Comparison of ENCODE assay signal across 8 mouse cellular contexts in the genomic region with DNA sequence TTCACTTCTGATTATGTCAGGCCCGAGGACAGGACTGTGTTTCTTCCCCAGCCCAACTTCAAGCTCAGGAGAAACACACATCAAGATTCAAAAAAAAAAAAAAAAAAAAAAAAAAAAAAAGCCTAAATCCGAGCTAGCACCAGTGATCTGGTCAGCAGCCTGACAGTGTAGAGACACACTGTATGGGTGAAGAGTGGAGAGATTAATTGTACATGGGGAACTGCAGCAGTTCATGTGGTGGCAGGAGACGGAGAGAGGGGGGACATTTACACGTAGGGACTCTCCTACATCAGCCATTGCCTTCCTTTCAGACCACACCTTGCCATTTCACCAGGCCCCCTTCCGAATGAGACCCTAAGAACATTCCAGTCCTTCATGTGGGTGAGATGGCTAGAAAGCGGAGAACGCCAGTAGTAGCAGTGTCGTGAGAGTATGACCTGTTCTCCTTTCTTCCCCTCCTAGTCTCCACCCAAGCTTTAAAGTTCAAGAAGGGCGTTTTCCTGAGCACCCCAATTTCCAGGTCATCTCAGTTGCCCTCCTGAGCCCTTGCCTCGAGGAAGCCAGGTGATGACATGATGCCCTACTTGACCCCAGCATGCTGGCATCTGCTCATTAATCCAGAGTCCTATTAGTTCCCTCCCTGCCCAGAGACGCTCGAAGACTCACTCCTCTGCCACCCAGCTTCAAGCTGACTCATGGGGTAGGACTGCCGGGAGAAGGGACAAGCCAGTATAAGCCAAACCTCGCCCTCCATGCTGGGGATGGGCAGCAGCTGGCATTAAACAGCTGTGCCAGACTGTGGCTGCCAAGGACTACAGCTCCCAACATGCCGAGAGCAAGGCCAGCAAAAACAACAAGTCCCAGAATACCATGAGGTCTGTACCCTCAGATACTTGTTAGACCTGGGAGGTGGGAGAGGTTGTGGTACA. TPM values are rescaled to one million over a fixed set of nuclear protein-coding genes. Genes with fewer than 3 reads are reported as not detected.
DNase-seq lines count a peak whose midpoint lies in the region; ATAC-seq lines count a peak whose summit lies in the region.

No protein-coding gene starts in this region.

- intact Hi-C loops in left cerebral cortex, postnatal 36 days (cut with DNase I) = loop anchor here (10.0 kb wide), 1 partner anchor 526 kb away; the partner anchor contains the start of genes Creb3 and Tln1

- H3K4me3 ChIP-seq in erythroblast, embryonic 14.5 days (replicated peaks) = peak overlapping the region; percentile 78
- H3K4me3 ChIP-seq in hindbrain, embryonic 11.5 days (ENCODE audit: low read depth, low read length) = peak overlapping the region; percentile 57
- H3K4me3 ChIP-seq in midbrain, embryonic 12.5 days = peak overlapping the region; percentile 81

- H3K4me2 ChIP-seq in hindbrain, embryonic 11.5 days (replicated peaks; ENCODE audit: low read depth, low read length) = peak overlapping the region; percentile 64
- peak overlapping the region; percentile 86 for H3K4me2 ChIP-seq in midbrain, embryonic 12.5 days (replicated peaks)

- ATAC-seq in hindbrain, embryonic 11.5 days (ENCODE audit: low FRiP score) = no peak
- no peak for ATAC-seq in midbrain, embryonic 12.5 days (ENCODE audit: low FRiP score, low read depth)
- no peak for ATAC-seq in activated CD4-positive, CD25-positive, alpha-beta regulatory T cell, adult 4 months

- H3K36me3 ChIP-seq in erythroblast, embryonic 14.5 days (ENCODE audit: control insufficient read depth) = peaks cover 40% of the 10 kb centered on the region
- H3K36me3 ChIP-seq in hindbrain, embryonic 11.5 days (ENCODE audit: control insufficient read depth, insufficient read depth, low read length) = peaks cover 7% of the 10 kb centered on the region
- H3K36me3 ChIP-seq in midbrain, embryonic 12.5 days = peaks cover 33% of the 10 kb centered on the region

- WGBS in hindbrain, embryonic 11.5 days = 63% methylated on average over 15 of the region's 15 CpGs
- WGBS in midbrain, embryonic 12.5 days = 67% methylated on average over 15 of the region's 15 CpGs

- H3K27me3 ChIP-seq in erythroblast, embryonic 14.5 days (ENCODE audit: control insufficient read depth) = no peaks in the 10 kb centered on the region
- H3K27me3 ChIP-seq in hindbrain, embryonic 11.5 days (ENCODE audit: control insufficient read depth, insufficient read depth, low read length) = no peaks in the 10 kb centered on the region
- H3K27me3 ChIP-seq in midbrain, embryonic 12.5 days = no peaks in the 10 kb centered on the region

- no peaks in the 10 kb centered on the region for H3K9me3 ChIP-seq in erythroblast, embryonic 14.5 days (ENCODE audit: control insufficient read depth, low read length)
- no peaks in the 10 kb centered on the region for H3K9me3 ChIP-seq in hindbrain, embryonic 11.5 days (ENCODE audit: control insufficient read depth, low read length)
- H3K9me3 ChIP-seq in midbrain, embryonic 12.5 days = no peaks in the 10 kb centered on the region

- H3K27ac ChIP-seq in hindbrain, embryonic 11.5 days (ENCODE audit: low read depth, low read length) = no peak overlapping the region
- peak overlapping the region; percentile 86; the same call in 1 of the 2 replicates for H3K27ac ChIP-seq in midbrain, embryonic 12.5 days (replicated peaks)

- H3K4me1 ChIP-seq in erythroblast, embryonic 14.5 days (ENCODE audit: control insufficient read depth) = peaks cover 68% of the 10 kb centered on the region
- peaks cover 5% of the 10 kb centered on the region; the same call in 1 of the 2 replicates for H3K4me1 ChIP-seq in hindbrain, embryonic 11.5 days (replicated peaks; ENCODE audit: control insufficient read depth, insufficient read depth, low read length)
- peaks cover 38% of the 10 kb centered on the region for H3K4me1 ChIP-seq in midbrain, embryonic 12.5 days

- peak; percentile 57 for DNase-seq in cerebellum, adult 11-12 months
- DNase-seq in cerebellum, adult 8-10 months = no peak
- peak; percentile 78 for DNase-seq in MN1 (ENCODE audit: low spot score)
- DNase-seq in hindbrain, embryonic 11.5 days (ENCODE audit: low spot score) = no peak
- DNase-seq in left cerebral cortex, postnatal 36 days (ENCODE audit: low spot score in 2 of 2) = peak; percentile 55 to 66

- H3K9ac ChIP-seq in hindbrain, embryonic 11.5 days (ENCODE audit: low read depth, low read length) = peak overlapping the region; percentile 55; the same call in 1 of the 2 replicates
- H3K9ac ChIP-seq in midbrain, embryonic 12.5 days (replicated peaks) = peak overlapping the region; percentile 89

RNA-seq across cellular contexts. Expression of gene Fam214b, which starts 7.2 kb away (rescaled TPM):
- polyA plus RNA-seq in erythroblast, embryonic 14.5 days (2012) = 73.7 and 83.3 TPM in 2 replicates
- polyA plus RNA-seq in hindbrain, embryonic 11.5 days (2014; fragmentation: Nextera tagmentation; extraction: Ambion mirVana) = 19.7 and 20.8 TPM in 2 replicates
- total RNA-seq in left cerebral cortex, postnatal 36 days (2021) = 10 to 100 TPM; 34.8 to 43.0 TPM
- 51.2 and 51.8 TPM in 2 replicates for polyA plus RNA-seq in midbrain, embryonic 12.5 days (2016; fragmentation: Nextera tagmentation; extraction: Ambion mirVana)
- polyA plus RNA-seq in activated CD4-positive, CD25-positive, alpha-beta regulatory T cell, adult 4 months (2017; shearing (Covaris generic)) = 1 to 10 TPM; 2.9 to 4.0 TPM

RNA-seq across cellular contexts. Expression of gene Stoml2, which starts 7.3 kb away (rescaled TPM):
- 15.4 and 16.6 TPM in 2 replicates for polyA plus RNA-seq in erythroblast, embryonic 14.5 days (2012)
- 345 and 353 TPM in 2 replicates for polyA plus RNA-seq in hindbrain, embryonic 11.5 days (2014; fragmentation: Nextera tagmentation; extraction: Ambion mirVana)
- total RNA-seq in left cerebral cortex, postnatal 36 days (2021) = 100 to 1,000 TPM; 107 to 121 TPM
- polyA plus RNA-seq in midbrain, embryonic 12.5 days (2016; fragmentation: Nextera tagmentation; extraction: Ambion mirVana) = 281 and 296 TPM in 2 replicates
- 100 to 1,000 TPM; 119 to 161 TPM for polyA plus RNA-seq in activated CD4-positive, CD25-positive, alpha-beta regulatory T cell, adult 4 months (2017; shearing (Covaris generic))

RNA-seq across cellular contexts. Expression of gene Pigo, which starts 13.2 kb away (rescaled TPM):
- 2.1 and 2.2 TPM in 2 replicates for polyA plus RNA-seq in erythroblast, embryonic 14.5 days (2012)
- 15.6 and 16.0 TPM in 2 replicates for polyA plus RNA-seq in hindbrain, embryonic 11.5 days (2014; fragmentation: Nextera tagmentation; extraction: Ambion mirVana)
- total RNA-seq in left cerebral cortex, postnatal 36 days (2021) = 10 to 100 TPM; 30.4 to 37.5 TPM
- polyA plus RNA-seq in midbrain, embryonic 12.5 days (2016; fragmentation: Nextera tagmentation; extraction: Ambion mirVana) = 25.2 and 27.5 TPM in 2 replicates
- 10 to 100 TPM; 14.1 to 14.6 TPM for polyA plus RNA-seq in activated CD4-positive, CD25-positive, alpha-beta regulatory T cell, adult 4 months (2017; shearing (Covaris generic))

RNA-seq across cellular contexts. Expression of gene Unc13b, which starts 19.9 kb away (rescaled TPM):
- 0.01 TPM in 1 of 2 replicates, not detected in the other for polyA plus RNA-seq in erythroblast, embryonic 14.5 days (2012)
- polyA plus RNA-seq in hindbrain, embryonic 11.5 days (2014; fragmentation: Nextera tagmentation; extraction: Ambion mirVana) = 17.5 and 17.9 TPM in 2 replicates
- 10 to 100 TPM; 50.5 to 71.9 TPM for total RNA-seq in left cerebral cortex, postnatal 36 days (2021)
- polyA plus RNA-seq in midbrain, embryonic 12.5 days (2016; fragmentation: Nextera tagmentation; extraction: Ambion mirVana) = 24.6 and 30.7 TPM in 2 replicates
- polyA plus RNA-seq in activated CD4-positive, CD25-positive, alpha-beta regulatory T cell, adult 4 months (2017; shearing (Covaris generic)) = under 1 TPM in 1 of 2 experiments, not detected in 1; 0.08 TPM

RNA-seq across cellular contexts. Expression of gene Fancg, which starts 28.5 kb away (rescaled TPM):
- polyA plus RNA-seq in erythroblast, embryonic 14.5 days (2012) = 0.62 and 0.83 TPM in 2 replicates
- polyA plus RNA-seq in hindbrain, embryonic 11.5 days (2014; fragmentation: Nextera tagmentation; extraction: Ambion mirVana) = 14.9 and 22.0 TPM in 2 replicates
- 10 to 100 TPM in 1 of 2 experiments, 1 to 10 TPM in 1; 8.5 to 12.5 TPM for total RNA-seq in left cerebral cortex, postnatal 36 days (2021)
- 18.3 and 24.0 TPM in 2 replicates for polyA plus RNA-seq in midbrain, embryonic 12.5 days (2016; fragmentation: Nextera tagmentation; extraction: Ambion mirVana)
- polyA plus RNA-seq in activated CD4-positive, CD25-positive, alpha-beta regulatory T cell, adult 4 months (2017; shearing (Covaris generic)) = 10 to 100 TPM; 16.5 to 27.4 TPM

Comparison
In these comparisons a context has a peak if more than half of its experiments do, and no peak if none do; other contexts are left out.
1. DNase-seq: peak in cerebellum, adult 11-12 months (single experiment), MN1 (single experiment) and left cerebral cortex, postnatal 36 days (2 of 2); none in cerebellum, adult 8-10 months (single experiment) and hindbrain, embryonic 11.5 days (single experiment).
2. Peak in every context shown above with its lines, with median percentiles within 50 percentile points of each other: H3K4me3 ChIP-seq.